Mouse (Mus musculus) telencephalon, adult 2 months (tissue): ENCODE measurements around the gene Frs3.
"Not testable (repeated sequence)": the region's sequence is repeated elsewhere in the genome, so short reads cannot be mapped to it uniquely, and the experiment has no call there.

Experiments used
- DNase-seq: peaks from one replicate; pipeline ENCODE4 v3.0.0-alpha.2; 2011; ENCODE audit warnings: low read depth, low spot score

Gene Frs3

GRCm38 (mm10) chr17:47688608-47689575 lies at the start of gene Frs3:
TSS of gene Frs3 (plus strand) at chr17:47689030.
- no peak for DNase-seq

GRCm38 (mm10) chr17:47642992-47643391 lies 45.8 kb upstream of the Frs3 start:
- DNase-seq: no peak

GRCm38 (mm10) chr17:47646683-47647082 lies 42.1 kb upstream of the Frs3 start:
- DNase-seq: no peak

GRCm38 (mm10) chr17:47648966-47649365 lies 39.9 kb upstream of the Frs3 start:
- no peak for DNase-seq

GRCm38 (mm10) chr17:47651953-47652352 lies 36.9 kb upstream of the Frs3 start:
- DNase-seq: no peak

- DNase-seq: not testable (repeated sequence)
Measured at GRCm38 (mm10) chr17:47654346-47654745, 34.5 kb upstream of the Frs3 start.

GRCm38 (mm10) chr17:47655697-47656096 lies 33.1 kb upstream of the Frs3 start:
- no peak for DNase-seq

- DNase-seq: no peak
Measured at GRCm38 (mm10) chr17:47657901-47658300, 30.9 kb upstream of the Frs3 start.

GRCm38 (mm10) chr17:47658741-47659243 lies 30.0 kb upstream of the Frs3 start:
- no peak for DNase-seq

GRCm38 (mm10) chr17:47663009-47663713 lies 25.7 kb upstream of the Frs3 start:
- DNase-seq: no peak

- no peak for DNase-seq
Measured at GRCm38 (mm10) chr17:47664474-47664873, 24.4 kb upstream of the Frs3 start.

GRCm38 (mm10) chr17:47669166-47669565 lies 19.7 kb upstream of the Frs3 start:
- no peak for DNase-seq

GRCm38 (mm10) chr17:47671988-47672310 lies 16.9 kb upstream of the Frs3 start:
- DNase-seq: no peak

- no peak for DNase-seq
Measured at GRCm38 (mm10) chr17:47672311-47673111, 16.3 kb upstream of the Frs3 start.

GRCm38 (mm10) chr17:47676581-47676980 lies 12.2 kb upstream of the Frs3 start:
- DNase-seq: no peak

GRCm38 (mm10) chr17:47678238-47678637 lies 10.6 kb upstream of the Frs3 start:
- no peak for DNase-seq

GRCm38 (mm10) chr17:47678702-47679101 lies 10.1 kb upstream of the Frs3 start:
- no peak for DNase-seq

- DNase-seq: no peak
Measured at GRCm38 (mm10) chr17:47682836-47683235, 6.0 kb upstream of the Frs3 start.

GRCm38 (mm10) chr17:47687409-47688343 lies 1.2 kb upstream of the Frs3 start:
- DNase-seq: peak; percentile 98

GRCm38 (mm10) chr17:47688344-47688607 lies 554 bp upstream of the Frs3 start, which contains the start of gene Tomm6:
TSS of gene Tomm6 (minus strand) at chr17:47688386.
- DNase-seq: no peak

- DNase-seq: no peak
Measured at GRCm38 (mm10) chr17:47689894-47690293, 1.1 kb downstream of the Frs3 start.
